ENCODE assay signal across 11 mouse cellular contexts in the genomic region with DNA sequence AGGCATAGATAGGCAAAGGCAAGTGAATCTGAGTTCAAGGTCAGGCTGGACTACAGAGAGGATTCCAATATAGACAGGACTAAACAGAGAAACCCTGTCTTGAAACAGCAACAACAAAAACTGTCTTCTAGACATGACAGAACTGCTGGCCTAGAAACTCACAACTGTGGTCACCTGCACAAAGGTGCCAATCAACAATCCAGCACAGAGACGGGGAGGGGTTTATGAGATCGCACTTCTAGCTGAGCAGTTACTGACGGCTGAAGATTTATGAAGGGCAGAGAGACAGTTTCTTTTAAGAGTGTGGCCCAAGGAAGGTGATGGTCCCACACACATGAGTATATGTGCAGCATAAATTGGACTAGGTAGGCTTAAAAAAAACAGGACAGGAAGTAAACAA. TPM values are rescaled to one million over a fixed set of nuclear protein-coding genes. Genes with fewer than 3 reads are reported as not detected.
DNase-seq lines count a peak whose midpoint lies in the region; ATAC-seq and TF ChIP-seq lines count a peak whose summit lies in the region.
"Had no signal": no experiment of that assay in that cellular context is flagged by ENCODE, and none has a peak within 500 bp of the region (broad histone marks: within the 10 kb centered on the region; RNA-seq: fewer than 3 reads in every experiment).

No protein-coding gene starts in this region.

- H3K27ac ChIP-seq in lung, embryonic 14.5 days (ENCODE audit: low read depth) = no peak overlapping the region
- no peak overlapping the region for H3K27ac ChIP-seq in hindbrain, embryonic 14.5 days

- 25% methylated on average over 3 of the region's 3 CpGs for WGBS in lung, embryonic 14.5 days
- WGBS in hindbrain, embryonic 14.5 days = 77% methylated on average over 3 of the region's 3 CpGs

- ATAC-seq in lung, embryonic 14.5 days (ENCODE audit: insufficient read depth) = no peak
- no peak for ATAC-seq in hindbrain, embryonic 14.5 days (ENCODE audit: low FRiP score)

- no peak for TF ChIP-seq POLR2A in myocyte (IDR thresholded peaks at IDR 0.05; ENCODE audit: insufficient read length, low read depth)

- peak overlapping the region; percentile 76 for H3K4me2 ChIP-seq in lung, embryonic 14.5 days
- peak overlapping the region; percentile 87 for H3K4me2 ChIP-seq in hindbrain, embryonic 14.5 days (replicated peaks)
- H3K4me2 ChIP-seq in myocyte (ENCODE audit: low read depth) = peak overlapping the region; percentile 84

- intact Hi-C loops in gastrocnemius, postnatal 36 days (cut with DNase I) = no loop called here

- peaks cover 4% of the 10 kb centered on the region; the same call in 1 of the 2 replicates for H3K36me3 ChIP-seq in lung, embryonic 14.5 days (ENCODE audit: insufficient read depth)
- peaks cover 10% of the 10 kb centered on the region for H3K36me3 ChIP-seq in hindbrain, embryonic 14.5 days (replicated peaks; ENCODE audit: control insufficient read depth, insufficient read depth)
- no peaks in the 10 kb centered on the region for H3K36me3 ChIP-seq in myocyte (ENCODE audit: control insufficient read depth, insufficient read depth)

- peak; percentile 13 for DNase-seq in adrenal gland, postnatal 14 days
- no peak for DNase-seq in adrenal gland, postnatal 25 days
- no peak for DNase-seq in lung, embryonic 14.5 days
- DNase-seq in lung, postnatal 14 days = no peak
- no peak for DNase-seq in hindbrain, embryonic 14.5 days (ENCODE audit: low spot score)
- no peak for DNase-seq in gastrocnemius, postnatal 36 days
- DNase-seq in frontal cortex, postnatal 25 days (ENCODE audit: low spot score in 2 of 2) = no peak

- H3K9me3 ChIP-seq in lung, embryonic 14.5 days (ENCODE audit: low read depth, low read length) = no peaks in the 10 kb centered on the region
- no peaks in the 10 kb centered on the region for H3K9me3 ChIP-seq in hindbrain, embryonic 14.5 days (ENCODE audit: control insufficient read depth, low read length)

- no peaks in the 10 kb centered on the region for H3K79me2 ChIP-seq in myocyte (ENCODE audit: control insufficient read depth, insufficient read depth)

- H3K27me3 ChIP-seq in lung, embryonic 14.5 days (ENCODE audit: insufficient read depth, low read length) = no peaks in the 10 kb centered on the region
- H3K27me3 ChIP-seq in hindbrain, embryonic 14.5 days (ENCODE audit: control insufficient read depth, insufficient read depth, low read length) = no peaks in the 10 kb centered on the region
- peaks cover 5% of the 10 kb centered on the region for H3K27me3 ChIP-seq in myocyte (ENCODE audit: control insufficient read depth, insufficient read depth, insufficient read length)

- TF ChIP-seq CTCF in lung, embryonic 14.5 days (IDR thresholded peaks at IDR 0.05; ENCODE audit: low read depth) = no peak

- no peak overlapping the region for H3K9ac ChIP-seq in lung, embryonic 14.5 days
- H3K9ac ChIP-seq in hindbrain, embryonic 14.5 days = 0 out of 2 replicates have a peak overlapping the region, but pooled peaks have one; percentile 88

- no peaks in the 10 kb centered on the region for H3K4me1 ChIP-seq in lung, embryonic 14.5 days (ENCODE audit: insufficient read depth)
- peaks cover 8% of the 10 kb centered on the region; the same call in 1 of the 2 replicates for H3K4me1 ChIP-seq in hindbrain, embryonic 14.5 days (replicated peaks; ENCODE audit: control insufficient read depth, insufficient read depth, low read length)

- H3K4me3 ChIP-seq in lung, embryonic 14.5 days (ENCODE audit: low read depth, low read length) = peak overlapping the region; percentile 82; the same call in 1 of the 2 replicates
- H3K4me3 ChIP-seq in hindbrain, embryonic 14.5 days (replicated peaks; ENCODE audit: low read length) = peak overlapping the region; percentile 92
- H3K4me3 ChIP-seq in myocyte = peak overlapping the region; percentile 42

- H3ac ChIP-seq in myocyte (ENCODE audit: control insufficient read depth, insufficient read length) = no peak overlapping the region

TF ChIP-seq in myocyte, 11 proteins besides CTCF, POLR2A, EP300 and RAD21:
- TF ChIP-seq MYOD1 (IDR thresholded peaks at IDR 0.05; ENCODE audit: control insufficient read depth in 1 of 3, insufficient read length in 2 of 3, low read depth in 2 of 3) = no peak
- TF ChIP-seq MAX (IDR thresholded peaks at IDR 0.05; ENCODE audit: low read depth) = no peak
- no peak for TF ChIP-seq SRF (IDR thresholded peaks at IDR 0.05; ENCODE audit: control insufficient read depth, insufficient read length, low read depth)
- TF ChIP-seq TCF3 (IDR thresholded peaks at IDR 0.05; ENCODE audit: insufficient read length, low read depth) = no peak
- TF ChIP-seq CEBPB (IDR thresholded peaks at IDR 0.05; ENCODE audit: insufficient read depth, poor library complexity, severe bottlenecking) = no peak
- no peak for TF ChIP-seq REST (IDR thresholded peaks at IDR 0.05; ENCODE audit: insufficient read depth, insufficient read length)
- no peak for TF ChIP-seq USF1 (IDR thresholded peaks at IDR 0.05; ENCODE audit: low read depth)
- TF ChIP-seq E2F4 (IDR thresholded peaks at IDR 0.05; ENCODE audit: insufficient read depth) = no peak
- TF ChIP-seq TCF12 (IDR thresholded peaks at IDR 0.05; ENCODE audit: insufficient read depth, poor library complexity, severe bottlenecking) = no peak
- TF ChIP-seq MYOG (IDR thresholded peaks at IDR 0.05; ENCODE audit: control insufficient read depth in 1 of 3, insufficient read depth in 1 of 3, insufficient read length in 2 of 3, low read depth in 2 of 3) = no peak
- no peak for TF ChIP-seq POLR2AphosphoS2 (IDR thresholded peaks at IDR 0.05; ENCODE audit: insufficient read length, low read depth)

RNA-seq across cellular contexts. Expression of gene Lztfl1, which starts 1.2 kb away (rescaled TPM):
- total RNA-seq in adrenal gland, postnatal 14 days (2021) = 43.7 and 46.3 TPM in 2 replicates
- 43.3 and 53.7 TPM in 2 replicates for total RNA-seq in adrenal gland, postnatal 25 days (2021)
- 44.9 and 45.4 TPM in 2 replicates for polyA plus RNA-seq in lung, embryonic 14.5 days (2014; fragmentation: Nextera tagmentation; extraction: Ambion mirVana)
- 54.6 and 55.8 TPM in 2 replicates for polyA plus RNA-seq in hindbrain, embryonic 14.5 days (2014; fragmentation: Nextera tagmentation; extraction: Ambion mirVana)
- polyA plus RNA-seq in myocyte (2012; fragmentation: generic; extraction: Trizol) = 7.4 TPM
- total RNA-seq in gastrocnemius, postnatal 36 days (2021) = 10 to 100 TPM; 16.3 to 20.4 TPM

RNA-seq across cellular contexts. Expression of gene Slc6a20a, which starts 37.6 kb away (rescaled TPM):
- 0.15 and 0.41 TPM in 2 replicates for total RNA-seq in adrenal gland, postnatal 14 days (2021)
- total RNA-seq in adrenal gland, postnatal 25 days (2021) = not detected in 2 replicates
- 0.13 and 0.14 TPM in 2 replicates for polyA plus RNA-seq in lung, embryonic 14.5 days (2014; fragmentation: Nextera tagmentation; extraction: Ambion mirVana)
- 9.7 and 10.9 TPM in 2 replicates for polyA plus RNA-seq in hindbrain, embryonic 14.5 days (2014; fragmentation: Nextera tagmentation; extraction: Ambion mirVana)
- polyA plus RNA-seq in myocyte (2012; fragmentation: generic; extraction: Trizol) = 0.01 TPM
- total RNA-seq in gastrocnemius, postnatal 36 days (2021) = not detected
- total RNA-seq: hematopoietic stem cell, adult 5-6 weeks; neutrophil, adult 5-6 weeks had no signal
- polyA plus RNA-seq: C2C12 had no signal

RNA-seq across cellular contexts. Expression of gene Ccr9, which starts 38.1 kb away (rescaled TPM):
- total RNA-seq in adrenal gland, postnatal 14 days (2021) = 0.85 and 1.1 TPM in 2 replicates
- total RNA-seq in adrenal gland, postnatal 25 days (2021) = not detected in 2 replicates
- polyA plus RNA-seq in lung, embryonic 14.5 days (2014; fragmentation: Nextera tagmentation; extraction: Ambion mirVana) = 0.09 TPM in 2 replicates
- polyA plus RNA-seq in hindbrain, embryonic 14.5 days (2014; fragmentation: Nextera tagmentation; extraction: Ambion mirVana) = 0.27 and 0.57 TPM in 2 replicates
- polyA plus RNA-seq in myocyte (2012; fragmentation: generic; extraction: Trizol) = 0.06 TPM
- 1 to 10 TPM in 1 of 2 experiments, not detected in 1; 1.3 TPM for total RNA-seq in gastrocnemius, postnatal 36 days (2021)

Comparison
In these comparisons a context has a peak if more than half of its experiments do, and no peak if none do; other contexts are left out.
1. H3K4me3 ChIP-seq: peak in every context shown above with its lines; median percentile 92 in hindbrain, embryonic 14.5 days; 82 in lung, embryonic 14.5 days; 42 in myocyte.